Mouse (Mus musculus) hindbrain, postnatal 0 days (tissue): ENCODE data around the gene Wwox. TPM values are rescaled to one million over a fixed set of nuclear protein-coding genes. Genes with fewer than 3 reads are reported as not detected.
A peak's percentile ranks its signal among the peaks of the same experiment; 100 is the strongest.

Experiments used
- ATAC-seq: fragments of 200-750 bp; cut with Nextera tagmentation; 2 replicates; pipeline ENCODE4 v1.8.0; 2017; ENCODE audit warnings: mild to moderate bottlenecking, moderate TSS enrichment, moderate library complexity
- DNase-seq: peaks from one replicate; pipeline ENCODE4 v3.0.0-alpha.2; 2015; ENCODE audit warnings: low spot score
- H3K27ac ChIP-seq: fragments of 300-500 bp; sonication (generic); 2 replicates; pipeline ENCODE4 v1.5.1; 2014; ENCODE audit warnings: mild to moderate bottlenecking
- H3K27me3 ChIP-seq: fragments of 300-500 bp; sonication (generic); 2 replicates; pipeline ENCODE4 v1.6.1; 2014; ENCODE audit warnings: low read length, mixed read lengths; ENCODE audit not compliant: insufficient read depth
- H3K36me3 ChIP-seq: fragments of 300-500 bp; sonication (generic); 2 replicates; pipeline ENCODE4 v1.6.1; 2014; ENCODE audit warnings: low read length, mixed read lengths; ENCODE audit not compliant: insufficient read depth
- H3K4me1 ChIP-seq: fragments of 300-500 bp; sonication (generic); 2 replicates; pipeline ENCODE4 v1.6.1; 2014; ENCODE audit warnings: antibody characterized with exemption, low read length, mixed read lengths; ENCODE audit not compliant: insufficient read depth
- H3K4me2 ChIP-seq: fragments of 300-500 bp; sonication (generic); 2 replicates; pipeline ENCODE4 v1.6.1; 2014; ENCODE audit warnings: low read depth, mild to moderate bottlenecking, low read length, moderate library complexity, mixed read lengths
- H3K4me3 ChIP-seq: fragments of 300-500 bp; sonication (generic); 2 replicates; pipeline ENCODE4 v1.5.1; 2014; ENCODE audit warnings: low read length
- H3K9ac ChIP-seq: fragments of 300-500 bp; sonication (generic); replicated peaks from 2 replicates; pipeline ENCODE4 v1.6.1; 2014; ENCODE audit warnings: mild to moderate bottlenecking, low read length, moderate library complexity, mixed read lengths
- H3K9me3 ChIP-seq: fragments of 300-500 bp; sonication (generic); 2 replicates; pipeline ENCODE4 v1.6.1; 2016; ENCODE audit warnings: low read length, mixed read lengths
- CTCF ChIP-seq: IDR thresholded peaks from 2 replicates; pipeline ENCODE4 v1.5.1; 2016; ENCODE audit warnings: antibody characterized with exemption, control low read depth, low read depth
- WGBS: fragments of 180-500 bp; shearing (Covaris S2); extraction: QIAGEN DNeasy Blood & Tissue Kit; methylation state at CpG from one replicate; pipeline ENCODE4 v1.1.7; 2014; 5-methylcytosine and 5-hydroxymethylcytosine counted together
- polyA plus RNA-seq: library from polyadenylated mRNA; unstranded; fragments of >200 nt; fragmentation: Nextera tagmentation; extraction: Ambion mirVana; gene quantifications from 2 replicates; pipeline ENCODE4 v1.2.1, GENCODE M21; 2015
- total RNA-seq: library from RNA; depleted of rRNA; stranded (reverse); fragments of >200 nt; gene quantifications from 2 replicates; pipeline ENCODE4 v1.2.3, GENCODE M21; 2014

Gene Wwox
- total and polyA plus RNA-seq, 2 experiments from 2014 or later, result 17.1 to 19.8 TPM

DNA sequence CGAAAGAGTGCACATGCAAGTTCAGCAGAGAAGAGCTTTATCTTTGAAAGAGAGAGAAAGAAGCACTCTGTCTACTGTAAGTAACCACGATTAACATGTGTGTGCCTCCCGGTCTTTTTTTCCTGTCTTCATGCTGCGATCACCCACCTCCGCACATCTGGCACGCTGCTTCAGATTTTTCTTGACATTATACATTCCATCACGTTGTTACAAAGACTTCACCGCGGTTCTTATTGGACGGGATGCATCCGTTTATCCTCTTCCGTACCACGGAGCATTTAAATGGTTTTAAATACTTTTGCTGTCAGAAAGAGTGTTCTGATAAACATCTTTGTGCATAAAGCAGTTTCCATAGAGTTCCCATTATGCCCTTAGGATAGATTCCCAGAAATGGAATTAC is 816.1 kb downstream of the Wwox start:
- no peak overlapping the region for H3K27ac ChIP-seq
- H3K27me3 ChIP-seq, result no peaks in the 10 kb centered on the region
- no peak for TF ChIP-seq CTCF
- H3K36me3 ChIP-seq, result no peaks in the 10 kb centered on the region
- no peak for DNase-seq
- H3K9ac ChIP-seq, result no peak overlapping the region
- no peaks in the 10 kb centered on the region for H3K9me3 ChIP-seq
- WGBS, result 74% methylated on average over 13 of the region's 13 CpGs
- no peak overlapping the region for H3K4me3 ChIP-seq
- no peak overlapping the region for H3K4me2 ChIP-seq
- 0 out of 2 replicates have a peak, but pooled peaks cover 4% of the 10 kb centered on the region for H3K4me1 ChIP-seq
- ATAC-seq, result no peak

DNA sequence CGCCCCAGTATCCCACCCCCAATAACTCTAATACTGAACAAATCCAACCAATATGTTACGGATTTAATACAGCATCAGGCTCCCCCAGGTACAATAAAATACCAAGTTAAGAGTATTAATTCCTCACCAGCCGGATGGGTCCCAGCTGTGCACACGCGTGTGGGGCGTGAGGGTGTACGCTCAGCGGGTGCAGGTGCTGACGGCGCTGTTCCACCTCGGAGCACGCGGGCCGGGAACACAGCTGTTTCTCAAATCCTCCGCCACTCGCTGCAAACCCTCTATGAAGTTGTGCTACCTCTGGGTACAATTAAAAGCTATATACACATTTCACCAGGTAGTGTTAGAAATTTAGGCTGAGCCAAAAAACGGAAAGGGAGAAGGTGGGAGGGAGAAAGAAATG is 818.0 kb downstream of the Wwox start:
- H3K9ac ChIP-seq, result no peak overlapping the region
- H3K27me3 ChIP-seq, result no peaks in the 10 kb centered on the region
- H3K4me2 ChIP-seq, result no peak overlapping the region
- no peak for TF ChIP-seq CTCF
- no peaks in the 10 kb centered on the region for H3K36me3 ChIP-seq
- WGBS, result 87% methylated on average over 17 of the region's 17 CpGs
- DNase-seq, result no peak
- H3K9me3 ChIP-seq, result no peaks in the 10 kb centered on the region
- no peak overlapping the region for H3K4me3 ChIP-seq
- no peak overlapping the region for H3K27ac ChIP-seq
- 0 out of 2 replicates have a peak, but pooled peaks cover 4% of the 10 kb centered on the region for H3K4me1 ChIP-seq
- no peak for ATAC-seq

DNA sequence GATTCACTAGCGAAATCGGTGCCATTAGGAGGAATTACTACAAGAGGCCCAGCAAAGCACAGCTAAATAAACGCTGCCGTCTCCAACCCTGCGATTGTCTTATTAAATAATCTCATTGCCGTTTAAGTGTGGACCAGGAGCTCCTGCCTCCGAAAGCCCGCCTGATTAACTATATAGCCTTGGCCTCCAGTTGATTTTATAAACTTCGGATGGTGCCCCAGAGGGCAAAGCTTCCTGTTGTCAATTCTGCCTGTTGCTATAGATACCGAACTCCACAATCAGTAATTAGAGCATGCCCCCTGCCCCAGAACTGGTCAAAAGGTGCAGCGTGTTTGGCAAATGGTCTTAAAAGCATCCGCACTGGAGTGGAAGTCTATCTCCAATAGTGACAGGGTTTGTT is 820.4 kb downstream of the Wwox start:
- no peaks in the 10 kb centered on the region for H3K27me3 ChIP-seq
- no peak for DNase-seq
- TF ChIP-seq CTCF, result no peak
- no peaks in the 10 kb centered on the region for H3K9me3 ChIP-seq
- H3K4me3 ChIP-seq, result no peak overlapping the region
- 0 out of 2 replicates have a peak, but pooled peaks cover 4% of the 10 kb centered on the region for H3K4me1 ChIP-seq
- no peaks in the 10 kb centered on the region for H3K36me3 ChIP-seq
- 49% methylated on average over 12 of the region's 12 CpGs for WGBS
- H3K27ac ChIP-seq, result no peak overlapping the region
- H3K4me2 ChIP-seq, result no peak overlapping the region
- H3K9ac ChIP-seq, result no peak overlapping the region
- ATAC-seq, result no peak

DNA sequence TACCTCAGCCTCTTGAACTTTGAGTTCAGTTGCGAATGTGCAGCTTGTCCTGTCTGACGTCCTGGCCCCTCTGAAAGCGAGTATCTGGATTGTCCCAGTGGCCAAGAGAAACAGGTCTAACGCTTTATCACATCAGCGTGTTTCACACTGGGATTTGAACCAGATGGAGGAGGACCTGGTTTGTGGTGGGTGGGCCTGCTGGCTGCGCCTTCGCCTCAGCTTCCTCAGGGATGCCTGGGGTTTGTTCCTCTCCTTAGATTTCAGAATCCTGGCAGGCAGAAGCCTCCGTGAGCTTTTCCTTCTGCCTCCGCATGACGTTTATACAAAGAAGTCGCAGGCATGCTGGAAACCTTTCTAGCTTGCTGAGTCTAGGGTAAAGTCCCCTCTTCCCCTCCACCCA is 827.7 kb downstream of the Wwox start:
- ATAC-seq, result no peak
- Histone ChIP-seq H3K36me3 (no peaks in the 10 kb centered on the region), H3K9me3 (no peaks in the 10 kb centered on the region), H3K4me2 (no peak overlapping the region), H3K4me1 (no peaks in the 10 kb centered on the region), H3K27me3 (no peaks in the 10 kb centered on the region), H3K4me3 (no peak overlapping the region), H3K27ac (no peak overlapping the region), H3K9ac (no peak overlapping the region)
- 73% methylated on average over 11 of the region's 11 CpGs for WGBS
- no peak for DNase-seq
- no peak for TF ChIP-seq CTCF

DNA sequence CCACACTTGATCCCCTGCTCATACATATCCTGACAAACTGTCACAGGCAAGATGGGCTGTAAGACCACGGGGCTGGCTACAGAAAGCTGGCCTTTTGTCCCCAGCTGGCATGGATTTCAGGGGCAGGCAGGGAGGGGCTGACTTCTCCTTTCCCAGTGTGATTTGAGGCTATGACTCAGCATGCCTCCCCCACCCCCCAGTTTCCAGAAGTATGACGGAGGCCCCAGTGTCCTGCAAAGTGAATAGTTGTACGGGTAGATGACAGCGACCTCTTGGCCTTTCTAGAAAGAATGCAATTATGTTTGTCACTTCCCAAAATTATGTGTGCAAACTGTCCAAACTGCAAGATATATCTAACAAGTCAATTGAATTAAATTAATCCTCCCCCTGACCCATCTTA is 830.1 kb downstream of the Wwox start:
- WGBS, result 39% methylated on average over 4 of the region's 4 CpGs
- TF ChIP-seq CTCF, result no peak
- H3K4me1 ChIP-seq, result no peaks in the 10 kb centered on the region

DNA sequence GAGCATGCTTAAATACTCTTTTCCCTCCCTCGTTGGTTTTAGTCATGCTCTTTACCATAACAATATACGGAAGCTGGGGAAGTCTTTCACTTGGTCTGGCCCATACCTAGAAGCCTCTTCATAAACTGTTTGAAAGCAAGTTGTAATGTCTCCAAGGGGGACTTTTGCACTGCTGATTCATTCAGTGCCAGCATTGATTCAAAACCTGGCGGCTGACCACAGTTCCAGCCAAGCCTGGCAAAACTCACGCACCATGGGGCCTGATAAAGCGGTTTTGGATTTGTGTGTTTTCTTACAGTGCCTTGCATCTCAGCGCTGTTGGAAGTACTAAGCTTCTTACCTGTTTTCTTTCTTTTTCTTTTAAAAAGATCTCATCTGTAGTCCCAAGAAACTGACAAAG is 834.5 kb downstream of the Wwox start:
- Histone ChIP-seq H3K4me1 (no peaks in the 10 kb centered on the region), H3K9me3 (no peaks in the 10 kb centered on the region), H3K27ac (no peak overlapping the region), H3K4me2 (no peak overlapping the region), H3K4me3 (no peak overlapping the region), H3K9ac (no peak overlapping the region), H3K27me3 (no peaks in the 10 kb centered on the region), H3K36me3 (no peaks in the 10 kb centered on the region)
- WGBS, result 40% methylated on average over 6 of the region's 6 CpGs
- no peak for TF ChIP-seq CTCF
- DNase-seq (peak; percentile 53), ATAC-seq (no peak)

More for the DNA sequence above, 830.1 kb downstream of the Wwox start:
- no peaks in the 10 kb centered on the region for H3K36me3 ChIP-seq
- no peaks in the 10 kb centered on the region for H3K9me3 ChIP-seq
- H3K27me3 ChIP-seq, result no peaks in the 10 kb centered on the region
- no peak overlapping the region for H3K9ac ChIP-seq
- no peak overlapping the region for H3K4me2 ChIP-seq
- DNase-seq (no peak), ATAC-seq (no peak)
- H3K4me3 ChIP-seq, result no peak overlapping the region
- H3K27ac ChIP-seq, result no peak overlapping the region

DNA sequence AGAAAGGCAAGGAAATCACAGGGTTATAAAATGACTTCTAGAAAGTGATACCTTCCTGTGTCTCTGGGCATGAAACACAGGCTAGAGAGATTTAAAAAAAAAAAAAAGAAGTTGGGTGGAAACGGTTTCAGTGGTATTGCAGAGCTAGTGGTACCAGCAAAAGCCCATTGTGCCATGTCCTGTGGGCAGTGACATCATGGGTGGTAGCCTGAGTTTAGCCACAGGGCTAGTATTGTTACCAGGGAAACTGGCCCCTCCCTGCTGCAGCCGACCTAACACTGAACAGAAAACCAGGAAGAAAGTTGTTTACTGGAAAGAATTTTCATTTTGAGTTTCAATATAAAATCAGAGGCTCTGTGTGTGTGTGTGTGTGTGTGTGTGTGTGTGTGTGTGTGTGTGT is 836.8 kb downstream of the Wwox start:
- no peaks in the 10 kb centered on the region for H3K4me1 ChIP-seq
- no peak for TF ChIP-seq CTCF
- H3K27ac ChIP-seq, result no peak overlapping the region
- WGBS, result 59% methylated on average over 2 of the region's 2 CpGs
- no peaks in the 10 kb centered on the region for H3K27me3 ChIP-seq
- no peaks in the 10 kb centered on the region for H3K36me3 ChIP-seq
- no peak for ATAC-seq
- DNase-seq, result no peak
- no peak overlapping the region for H3K4me3 ChIP-seq
- no peaks in the 10 kb centered on the region for H3K9me3 ChIP-seq
- no peak overlapping the region for H3K4me2 ChIP-seq
- no peak overlapping the region for H3K9ac ChIP-seq

DNA sequence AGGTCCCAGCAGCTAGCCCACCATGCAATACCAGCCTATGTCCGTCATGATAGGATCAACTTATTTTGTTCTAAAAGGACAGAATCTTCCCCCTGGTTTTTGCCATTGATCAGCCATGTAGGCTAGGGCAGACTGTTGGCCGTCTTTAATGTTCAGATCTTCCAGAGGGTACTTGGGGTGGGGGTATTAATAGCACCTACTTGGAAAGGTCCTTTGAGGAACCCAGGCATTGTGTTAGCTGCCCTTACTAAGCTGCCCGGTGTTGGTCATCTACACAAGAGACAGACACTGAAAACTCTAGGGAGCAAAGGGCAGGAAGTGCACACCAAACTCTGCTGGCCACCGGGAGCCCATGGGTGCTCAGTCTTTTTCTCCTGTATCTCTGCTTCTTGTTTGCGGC is 838.8 kb downstream of the Wwox start:
- H3K9me3 ChIP-seq, result no peaks in the 10 kb centered on the region
- no peak overlapping the region for H3K9ac ChIP-seq
- no peak for ATAC-seq
- no peak overlapping the region for H3K4me2 ChIP-seq
- H3K4me3 ChIP-seq, result no peak overlapping the region
- no peak for DNase-seq
- 83% methylated on average over 5 of the region's 5 CpGs for WGBS
- H3K27ac ChIP-seq, result no peak overlapping the region
- no peaks in the 10 kb centered on the region for H3K4me1 ChIP-seq
- H3K27me3 ChIP-seq, result no peaks in the 10 kb centered on the region
- no peaks in the 10 kb centered on the region for H3K36me3 ChIP-seq
- no peak for TF ChIP-seq CTCF
